Mouse (Mus musculus) Patski (cell line): ENCODE results near the gene Ints6. TPM values are rescaled to one million over a fixed set of nuclear protein-coding genes. Genes with fewer than 3 reads are reported as not detected.
"Not testable (repeated sequence)": the region's sequence is repeated elsewhere in the genome, so short reads cannot be mapped to it uniquely, and the experiment has no call there.

Experiments
- ATAC-seq: fragments of 100-300 bp; one replicate; pipeline ENCODE4 v1.8.0; 2021
- CTCF ChIA-PET: fragments of 350-600 bp; sonication (Branson Sonifier 250); formaldehyde crosslinking; loops from one replicate; lab custom pipeline; 2022; ENCODE audit warnings: inconsistent platforms; lab: Charles Lee
- POLR2A ChIA-PET: fragments of 350-600 bp; sonication (Branson Sonifier 250); formaldehyde crosslinking; loops from one replicate; lab custom pipeline; 2022; ENCODE audit warnings: antibody characterized with exemption, inconsistent platforms; lab: Charles Lee
- DNase-seq: peaks from one replicate; pipeline ENCODE4 v3.0.0-alpha.2; 2011; ENCODE audit warnings: low read depth, low spot score
- H3K27me3 ChIP-seq: fragments of 371-371 bp; one replicate; pipeline ENCODE4 v1.5.1; 2021
- CTCF ChIP-seq: fragments of 100-300 bp; IDR thresholded peaks from one replicate; pipeline ENCODE4 v1.5.1; 2021
- in situ Hi-C: fragments of 300-500 bp; cut with MboI; formaldehyde crosslinking; loops from 3 replicates; pipeline ENCODE4 v1.11.1; 2018; ENCODE audit warnings: low pct_unique_long_range_greater_than_20kb, mixed read lengths
- polyA plus RNA-seq: library from polyadenylated mRNA; unstranded; gene quantifications from one replicate; pipeline ENCODE4 v1.2.3, GENCODE M21; 2021

Gene Ints6
- polyA plus RNA-seq, 1 experiment from 2014 or later = 25.6 TPM

GRCm38 (mm10) chr14:62663367-62663766 lies 97.6 kb downstream of the Ints6 start, which contains the start of gene Serpine3:
Serpine3 (plus strand) TSS chr14:62663667.
- no peak for TF ChIP-seq CTCF
- CTCF ChIA-PET = interaction anchor here (2.1 kb wide), 1 partner anchor 12 kb away, joined by 6 read pairs; no protein-coding TSS in a partner anchor
- ATAC-seq (no peak), DNase-seq (no peak)
- in situ Hi-C loops = no loop called here
- peaks cover 18% of the 10 kb centered on the region for H3K27me3 ChIP-seq
- POLR2A ChIA-PET = no interaction called here

GRCm38 (mm10) chr14:62662381-62662780 lies 98.6 kb downstream of the Ints6 start:
- DNase-seq = no peak
- POLR2A ChIA-PET = no interaction called here
- TF ChIP-seq CTCF = no peak
- H3K27me3 ChIP-seq = peaks cover 21% of the 10 kb centered on the region
- no peak for ATAC-seq
- in situ Hi-C loops = no loop called here
- CTCF ChIA-PET = interaction anchor here (2.1 kb wide), 1 partner anchor 13 kb away, joined by 6 read pairs; no protein-coding TSS in a partner anchor

GRCm38 (mm10) chr14:62657469-62657868 lies 103.5 kb downstream of the Ints6 start:
- CTCF ChIA-PET = no interaction called here
- ATAC-seq = no peak
- POLR2A ChIA-PET = no interaction called here
- peaks cover 29% of the 10 kb centered on the region for H3K27me3 ChIP-seq
- no peak for TF ChIP-seq CTCF
- DNase-seq = no peak
- in situ Hi-C loops = no loop called here

GRCm38 (mm10) chr14:62655996-62656395 lies 105.0 kb downstream of the Ints6 start:
- in situ Hi-C loops = no loop called here
- no peak for DNase-seq
- ChIA-PET CTCF (interaction anchor here (0.7 to 2.3 kb wide), 2 partner anchors 13 to 18 kb away, joined by 3 to 5 read pairs; no protein-coding TSS in a partner anchor), POLR2A (no interaction called here)
- TF ChIP-seq CTCF = no peak
- H3K27me3 ChIP-seq = peaks cover 25% of the 10 kb centered on the region
- ATAC-seq = no peak

GRCm38 (mm10) chr14:62651771-62652170 lies 109.2 kb downstream of the Ints6 start:
- ATAC-seq (no peak), DNase-seq (no peak)
- POLR2A ChIA-PET = no interaction called here
- no peak for TF ChIP-seq CTCF
- peaks cover 11% of the 10 kb centered on the region for H3K27me3 ChIP-seq
- in situ Hi-C loops = no loop called here
- CTCF ChIA-PET = no interaction called here

GRCm38 (mm10) chr14:62650376-62650775 lies 110.6 kb downstream of the Ints6 start:
- peaks cover 7% of the 10 kb centered on the region for H3K27me3 ChIP-seq
- ChIA-PET POLR2A (no interaction called here), CTCF (no interaction called here)
- DNase-seq = no peak
- TF ChIP-seq CTCF = no peak
- no peak for ATAC-seq
- in situ Hi-C loops = no loop called here

- no peak for ATAC-seq
- CTCF ChIA-PET = no interaction called here
- in situ Hi-C loops = no loop called here
- DNase-seq = no peak
- POLR2A ChIA-PET = no interaction called here
- TF ChIP-seq CTCF = no peak
- H3K27me3 ChIP-seq = peaks cover 6% of the 10 kb centered on the region
Measured at GRCm38 (mm10) chr14:62648405-62648804, 112.6 kb downstream of the Ints6 start.

GRCm38 (mm10) chr14:62642368-62642767 lies 118.6 kb downstream of the Ints6 start:
- DNase-seq, POLR2A ChIA-PET, H3K27me3 ChIP-seq, in situ Hi-C loops, ATAC-seq, CTCF ChIA-PET: not testable (repeated sequence)

- TF ChIP-seq CTCF = no peak
- DNase-seq (no peak), ATAC-seq (no peak)
- in situ Hi-C loops = no loop called here
- POLR2A ChIA-PET = no interaction called here
- CTCF ChIA-PET = interaction anchor here (1.7 kb wide), 1 partner anchor 339 kb away, joined by 3 read pairs; no protein-coding TSS in a partner anchor
- no peaks in the 10 kb centered on the region for H3K27me3 ChIP-seq
Measured at GRCm38 (mm10) chr14:62640396-62640795, 120.6 kb downstream of the Ints6 start.

GRCm38 (mm10) chr14:62639551-62639950 lies 121.4 kb downstream of the Ints6 start:
- no peak for DNase-seq
- in situ Hi-C loops = no loop called here
- no peak for TF ChIP-seq CTCF
- no peaks in the 10 kb centered on the region for H3K27me3 ChIP-seq
- POLR2A ChIA-PET = no interaction called here
- no peak for ATAC-seq
- CTCF ChIA-PET = no interaction called here

- in situ Hi-C loops = no loop called here
Measured at GRCm38 (mm10) chr14:62639111-62639510, 121.9 kb downstream of the Ints6 start.

GRCm38 (mm10) chr14:62638345-62638702 lies 122.6 kb downstream of the Ints6 start:
- TF ChIP-seq CTCF = no peak
- no peak for DNase-seq
- ChIA-PET CTCF (interaction anchor here (1.4 kb wide), 1 partner anchor 17 kb away, joined by 5 read pairs; no protein-coding TSS in a partner anchor), POLR2A (no interaction called here)
- no peaks in the 10 kb centered on the region for H3K27me3 ChIP-seq
- in situ Hi-C loops = no loop called here
- no peak for ATAC-seq

More at GRCm38 (mm10) chr14:62639111-62639510, 121.9 kb downstream of the Ints6 start:
- ATAC-seq (no peak), DNase-seq (no peak)
- CTCF ChIA-PET = interaction anchor here (1.4 kb wide), 1 partner anchor 17 kb away, joined by 5 read pairs; no protein-coding TSS in a partner anchor
- TF ChIP-seq CTCF = peak; percentile 47
- H3K27me3 ChIP-seq = no peaks in the 10 kb centered on the region
- POLR2A ChIA-PET = no interaction called here
